Mouse (Mus musculus): ENCODE measurements around the gene Gas2l1.

Gas2l1 gene

GRCm38 (mm10) chr11:5042645-5043381 is 22.3 kb downstream of the Gas2l1 start:
- DNase-seq (ENCODE audit: low read depth, low spot score): no peak

- no peak for DNase-seq (ENCODE audit: low read depth, low spot score)
Observed at GRCm38 (mm10) chr11:5041144-5041780, 23.9 kb downstream of the Gas2l1 start.

GRCm38 (mm10) chr11:5040585-5040984 is 24.5 kb downstream of the Gas2l1 start:
- DNase-seq (ENCODE audit: low read depth, low spot score): no peak

GRCm38 (mm10) chr11:5037146-5037854 is 27.8 kb downstream of the Gas2l1 start:
- no peak for DNase-seq (ENCODE audit: low read depth, low spot score)

GRCm38 (mm10) chr11:5035421-5035820 is 29.7 kb downstream of the Gas2l1 start:
- no peak for DNase-seq (ENCODE audit: low read depth, low spot score)

- no peak for DNase-seq (ENCODE audit: low read depth, low spot score)
Observed at GRCm38 (mm10) chr11:5033136-5033535, 32.0 kb downstream of the Gas2l1 start.

GRCm38 (mm10) chr11:5032706-5033105 is 32.4 kb downstream of the Gas2l1 start:
- no peak for DNase-seq (ENCODE audit: low read depth, low spot score)

GRCm38 (mm10) chr11:5028228-5028627 is 36.9 kb downstream of the Gas2l1 start:
- DNase-seq (ENCODE audit: low read depth, low spot score): no peak

- no peak for DNase-seq (ENCODE audit: low read depth, low spot score)
Observed at GRCm38 (mm10) chr11:5025108-5025507, 40.0 kb downstream of the Gas2l1 start.

- DNase-seq (ENCODE audit: low read depth, low spot score): no peak
Observed at GRCm38 (mm10) chr11:5017506-5017905, 47.6 kb downstream of the Gas2l1 start.

GRCm38 (mm10) chr11:5016286-5016685 is 48.8 kb downstream of the Gas2l1 start:
- DNase-seq (ENCODE audit: low read depth, low spot score): no peak

- no peak for DNase-seq (ENCODE audit: low read depth, low spot score)
Observed at GRCm38 (mm10) chr11:5015720-5016119, 49.4 kb downstream of the Gas2l1 start.

GRCm38 (mm10) chr11:5012213-5012715 is 52.9 kb downstream of the Gas2l1 start:
- no peak for DNase-seq (ENCODE audit: low read depth, low spot score)

GRCm38 (mm10) chr11:5011480-5011879 is 53.6 kb downstream of the Gas2l1 start:
- no peak for DNase-seq (ENCODE audit: low read depth, low spot score)

- no peak for DNase-seq (ENCODE audit: low read depth, low spot score)
Observed at GRCm38 (mm10) chr11:5010205-5010604, 54.9 kb downstream of the Gas2l1 start.

- DNase-seq (ENCODE audit: low read depth, low spot score): no peak
Observed at GRCm38 (mm10) chr11:5009354-5010074, 55.6 kb downstream of the Gas2l1 start.

- DNase-seq (ENCODE audit: low read depth, low spot score): no peak
Observed at GRCm38 (mm10) chr11:5008867-5009266, 56.3 kb downstream of the Gas2l1 start.

GRCm38 (mm10) chr11:5007186-5007585 is 57.9 kb downstream of the Gas2l1 start:
- DNase-seq (ENCODE audit: low read depth, low spot score): no peak

- no peak for DNase-seq (ENCODE audit: low read depth, low spot score)
Observed at GRCm38 (mm10) chr11:5005528-5005927, 59.6 kb downstream of the Gas2l1 start.

Data from embryo, embryonic 11.5 days (tissue).